Mouse (Mus musculus) left cerebral cortex, postnatal 4 days (tissue): ENCODE data around the gene Mphosph8. TPM values are rescaled to one million over a fixed set of nuclear protein-coding genes. Genes with fewer than 3 reads are reported as not detected.

Source experiments
- total RNA-seq, 2 experiments: library from RNA; stranded (reverse); gene quantifications; 2 replicates each; pipeline ENCODE4 v1.2.3; 2021

The Mphosph8 gene
- total RNA-seq, 2 experiments from 2014 or later, result 49.8 to 51.0 TPM

Other genes with a start within 250 kb of the Mphosph8 start
- gene Cenpj, start 92.8 kb upstream of the Mphosph8 start, total RNA-seq, result 10 to 100 TPM in 1 of 2 experiments, 1 to 10 TPM in 1; 8.4 to 10.1 TPM
- 1 to 10 TPM; 2.2 to 2.3 TPM for gene Parp4, start 92.6 kb upstream of the Mphosph8 start, total RNA-seq
- gene Pspc1, start 110.1 kb downstream of the Mphosph8 start, total RNA-seq, result 10 to 100 TPM; 89.8 to 92.5 TPM
- gene Zmym5, start 143.5 kb downstream of the Mphosph8 start, total RNA-seq, result 10 to 100 TPM; 32.9 to 35.8 TPM
- gene Zmym2, start 218.4 kb downstream of the Mphosph8 start, total RNA-seq, result 100 to 1,000 TPM; 103 to 116 TPM